Mouse (Mus musculus) kidney, adult 2 months (tissue): ENCODE results near the gene Dmac2. TPM values are rescaled to one million over a fixed set of nuclear protein-coding genes. Genes with fewer than 3 reads are reported as not detected.

Experiments used
- DNase-seq: peaks from one replicate; pipeline ENCODE4 v3.0.0; 2021
- H3K27ac ChIP-seq: fragments of 200-500 bp; 2 replicates; pipeline ENCODE4 v1.5.1; 2012; ENCODE audit warnings: low read depth, low read length, control low read depth, inconsistent platforms; ENCODE audit not compliant: insufficient read depth
- H3K27me3 ChIP-seq: fragments of 200-500 bp; replicated peaks from 2 replicates; pipeline ENCODE4 v1.6.1; 2012; ENCODE audit warnings: mild to moderate bottlenecking, moderate library complexity, low read length, inconsistent platforms; ENCODE audit not compliant: control insufficient read depth, insufficient read depth
- H3K36me3 ChIP-seq: fragments of 200-500 bp; 2 replicates; pipeline ENCODE4 v1.6.1; 2012; ENCODE audit warnings: mild to moderate bottlenecking, moderate library complexity, low read length, inconsistent platforms; ENCODE audit not compliant: control insufficient read depth, insufficient read depth
- H3K4me1 ChIP-seq: fragments of 200-500 bp; 2 replicates; pipeline ENCODE4 v1.6.1; 2011; ENCODE audit warnings: low read length; ENCODE audit not compliant: control insufficient read depth, insufficient read depth
- H3K4me3 ChIP-seq: fragments of 200-500 bp; 2 replicates; pipeline ENCODE4 v1.5.1; 2011; ENCODE audit warnings: mild to moderate bottlenecking, low read depth, low read length, control low read depth; ENCODE audit not compliant: insufficient read depth
- CTCF ChIP-seq: fragments of 200-500 bp; conservative IDR thresholded peaks from 2 replicates; pipeline ENCODE4 v1.5.1; 2011; ENCODE audit warnings: low read depth, mild to moderate bottlenecking, control low read depth, low read length, moderate library complexity, mixed read lengths; ENCODE audit not compliant: insufficient read depth, insufficient read length
- POLR2A ChIP-seq: fragments of 200-500 bp; IDR thresholded peaks from one replicate; pipeline ENCODE4 v1.6.1; 2011; ENCODE audit warnings: low read depth, low read length, control low read depth
- WGBS: fragments of 180-500 bp; shearing (Covaris S2); methylation state at CpG from one replicate; pipeline ENCODE4 v1.1.7; 2018; 5-methylcytosine and 5-hydroxymethylcytosine counted together
- polyA plus RNA-seq: library from polyadenylated mRNA; depleted of rRNA; stranded (reverse); fragments of >200 nt; gene quantifications from 2 replicates; pipeline ENCODE4 v1.2.3, GENCODE M21; 2012

Gene Dmac2
- polyA plus RNA-seq, 1 experiment = 114 TPM

DNA sequence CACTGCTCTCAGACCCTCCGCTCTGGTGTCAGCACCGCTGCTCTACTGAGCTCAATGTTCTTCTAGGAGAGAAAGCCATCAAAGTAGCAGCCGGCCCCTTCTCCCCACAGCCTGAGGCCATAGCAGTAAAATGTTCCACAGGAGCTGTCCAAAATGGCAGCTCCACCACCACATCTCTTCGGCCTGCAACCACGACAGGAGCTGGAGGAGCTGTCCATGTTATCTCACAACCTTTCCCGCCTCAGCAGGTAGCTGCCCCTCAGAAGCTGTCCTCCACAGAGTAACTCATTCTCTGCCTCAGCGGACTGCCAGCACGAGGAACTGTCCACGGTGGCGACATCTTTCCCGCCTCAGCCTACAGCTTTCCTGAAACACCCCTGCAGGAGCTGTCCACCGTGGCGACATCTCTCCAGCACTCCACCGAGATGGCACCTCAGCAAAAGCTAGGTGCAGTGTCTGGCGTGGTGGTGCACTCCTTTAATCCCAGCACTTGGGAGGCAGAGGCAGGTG is 36.9 kb upstream of the Dmac2 start:
- Histone ChIP-seq H3K4me3 (no peak overlapping the region), H3K27me3 (no peaks in the 10 kb centered on the region), H3K4me1 (no peaks in the 10 kb centered on the region), H3K36me3 (no peaks in the 10 kb centered on the region), H3K27ac (no peak overlapping the region)
- no peak for TF ChIP-seq POLR2A
- TF ChIP-seq CTCF = no peak
- DNase-seq = no peak
- WGBS = 90% methylated on average over 15 of the region's 15 CpGs

GRCm38 (mm10) chr7:25584651-25585050 is 34.6 kb upstream of the Dmac2 start:
- H3K27me3 ChIP-seq = no peaks in the 10 kb centered on the region
- 87% methylated on average over 5 of the region's 5 CpGs for WGBS
- TF ChIP-seq POLR2A = no peak
- no peak for TF ChIP-seq CTCF
- H3K27ac ChIP-seq = no peak overlapping the region
- DNase-seq = no peak
- no peak overlapping the region for H3K4me3 ChIP-seq
- H3K36me3 ChIP-seq = no peaks in the 10 kb centered on the region
- H3K4me1 ChIP-seq = no peaks in the 10 kb centered on the region

DNA sequence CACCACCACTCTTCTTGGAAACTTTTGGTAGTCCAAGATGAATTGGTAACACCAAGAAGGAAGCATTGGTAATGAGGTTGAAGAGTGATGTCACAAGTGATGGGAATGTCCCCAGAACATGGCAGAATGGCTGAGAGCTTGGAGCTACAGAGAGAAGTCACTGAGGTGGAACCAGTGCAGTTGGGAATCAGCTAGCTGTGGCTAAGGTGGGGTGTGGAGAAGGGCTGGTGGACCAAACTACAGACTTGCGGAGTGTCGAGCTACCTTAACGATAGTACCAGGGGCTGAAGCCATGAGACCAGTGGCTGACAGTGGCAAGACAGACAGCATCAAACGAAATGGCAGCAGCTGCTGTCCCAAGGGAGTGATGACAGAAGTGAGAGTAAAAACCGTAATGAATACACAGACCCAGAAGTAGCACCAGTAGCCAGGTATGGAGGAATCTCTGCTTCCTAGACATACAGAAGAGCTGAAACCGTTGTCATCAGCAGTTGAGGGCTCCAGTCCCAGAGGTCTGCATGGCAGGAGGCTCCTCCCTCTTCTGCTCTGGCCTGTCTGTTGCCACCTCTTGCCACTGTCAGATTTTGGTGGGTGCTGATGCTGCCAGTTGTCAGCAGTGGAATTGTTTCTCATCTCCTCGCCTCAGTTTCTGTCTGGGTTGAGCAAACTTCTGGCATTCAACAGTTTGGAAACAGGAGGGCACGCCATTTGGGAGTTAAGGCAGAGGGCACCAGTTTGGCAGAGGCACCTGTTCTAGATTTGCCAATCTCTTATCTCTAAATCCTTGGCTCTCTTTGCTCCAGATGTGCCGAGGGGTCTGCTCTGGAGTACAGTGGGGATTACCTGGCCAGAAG is 33.6 kb upstream of the Dmac2 start:
- Histone ChIP-seq H3K4me3 (no peak overlapping the region), H3K27ac (no peak overlapping the region), H3K27me3 (no peaks in the 10 kb centered on the region), H3K36me3 (no peaks in the 10 kb centered on the region), H3K4me1 (no peaks in the 10 kb centered on the region)
- no peak for DNase-seq
- TF ChIP-seq CTCF (no peak), POLR2A (no peak)
- 84% methylated on average over 9 of the region's 9 CpGs for WGBS

- Histone ChIP-seq H3K27me3 (no peaks in the 10 kb centered on the region), H3K4me1 (no peaks in the 10 kb centered on the region), H3K36me3 (no peaks in the 10 kb centered on the region), H3K27ac (no peak overlapping the region), H3K4me3 (no peak overlapping the region)
- no peak for TF ChIP-seq POLR2A
- TF ChIP-seq CTCF = no peak
- no peak for DNase-seq
- WGBS = 94% methylated on average over 2 of the region's 2 CpGs
Observed at GRCm38 (mm10) chr7:25591226-25591625, 28.0 kb upstream of the Dmac2 start.

DNA sequence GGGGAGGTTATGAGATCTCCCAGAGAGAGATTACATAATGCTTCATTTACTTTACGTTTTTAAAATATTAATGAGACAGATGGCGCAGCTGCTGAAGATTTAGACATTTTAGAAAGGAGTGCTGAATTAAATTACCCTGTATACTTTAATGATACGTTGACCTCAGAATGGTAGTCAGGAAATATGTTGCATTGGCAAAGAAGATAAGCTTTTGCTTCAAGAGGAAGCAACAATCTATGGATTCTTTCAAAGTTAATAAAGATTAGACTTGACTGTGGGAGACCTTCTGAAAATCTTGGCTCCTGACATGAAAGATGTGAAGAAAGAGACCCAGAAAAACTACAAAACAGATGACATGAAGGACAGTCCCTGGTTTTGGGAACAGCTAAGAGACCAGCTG is 25.4 kb upstream of the Dmac2 start:
- Histone ChIP-seq H3K4me1 (no peaks in the 10 kb centered on the region), H3K27ac (no peak overlapping the region), H3K27me3 (no peaks in the 10 kb centered on the region), H3K4me3 (no peak overlapping the region), H3K36me3 (no peaks in the 10 kb centered on the region)
- no peak for TF ChIP-seq POLR2A
- TF ChIP-seq CTCF = no peak
- DNase-seq = no peak
- WGBS = 81% methylated on average over 3 of the region's 3 CpGs

DNA sequence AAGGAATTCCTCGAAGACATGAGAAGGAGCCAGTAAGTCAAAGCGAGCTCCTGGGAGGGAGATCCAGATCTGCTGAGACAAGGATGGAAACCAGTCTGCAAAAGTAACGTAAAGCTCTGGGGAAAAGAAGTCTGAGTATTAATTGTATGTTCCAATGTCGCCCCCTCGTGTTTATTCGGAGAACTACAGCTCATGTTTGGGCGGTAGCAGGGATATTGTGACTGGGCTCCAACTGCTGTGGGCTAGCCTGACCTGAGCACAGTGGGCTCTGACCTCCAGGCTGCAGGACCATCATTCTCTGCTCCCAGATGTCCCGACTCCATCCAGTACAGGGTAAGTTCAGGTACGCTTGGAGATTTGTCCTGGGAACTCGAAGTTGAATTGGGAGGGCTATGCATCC is 19.6 kb upstream of the Dmac2 start:
- peak; percentile 79 for DNase-seq
- WGBS = 14% methylated on average over 10 of the region's 10 CpGs
- H3K27me3 ChIP-seq = no peaks in the 10 kb centered on the region
- H3K27ac ChIP-seq = no peak overlapping the region
- no peaks in the 10 kb centered on the region for H3K36me3 ChIP-seq
- TF ChIP-seq POLR2A (no peak), CTCF (peak; percentile 64)
- H3K4me1 ChIP-seq = no peaks in the 10 kb centered on the region; the same call in 1 of the 2 replicates
- no peak overlapping the region for H3K4me3 ChIP-seq

DNA sequence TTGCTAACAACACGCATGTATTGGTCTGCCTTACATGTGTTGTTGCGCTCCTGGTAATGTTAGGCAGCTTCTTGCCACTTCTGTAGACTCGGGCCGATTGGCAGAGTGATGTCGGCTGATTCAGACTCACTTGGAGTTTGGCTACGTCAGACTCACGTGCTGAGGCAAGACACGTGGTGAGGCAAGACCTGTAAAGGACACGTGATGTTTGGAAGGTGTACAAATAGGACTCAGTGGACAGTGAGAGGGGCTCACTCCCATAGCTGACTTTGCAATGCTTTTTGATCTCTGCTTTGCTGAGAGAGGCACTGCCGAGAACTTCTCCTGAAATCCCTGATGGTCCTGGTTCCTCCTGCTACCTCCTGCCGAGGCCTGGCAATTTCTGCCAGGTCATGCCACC is 18.5 kb upstream of the Dmac2 start:
- Histone ChIP-seq H3K27ac (no peak overlapping the region), H3K27me3 (no peaks in the 10 kb centered on the region), H3K4me3 (no peak overlapping the region), H3K36me3 (no peaks in the 10 kb centered on the region), H3K4me1 (no peaks in the 10 kb centered on the region; the same call in 1 of the 2 replicates)
- WGBS = 77% methylated on average over 11 of the region's 11 CpGs
- no peak for DNase-seq
- TF ChIP-seq CTCF (no peak), POLR2A (no peak)
